Mouse (Mus musculus) E14TG2a.4 (cell line): ENCODE results near the gene Itpr1.

Experiments used
- CTCF ChIP-seq: conservative IDR thresholded peaks from 2 replicates; pipeline ENCODE4 v1.5.1; 2014; ENCODE audit warnings: low read length
- POU5F1 ChIP-seq: IDR thresholded peaks from 2 replicates; pipeline ENCODE4 v1.6.1; 2014; ENCODE audit warnings: low read length, borderline replicate concordance

DNA sequence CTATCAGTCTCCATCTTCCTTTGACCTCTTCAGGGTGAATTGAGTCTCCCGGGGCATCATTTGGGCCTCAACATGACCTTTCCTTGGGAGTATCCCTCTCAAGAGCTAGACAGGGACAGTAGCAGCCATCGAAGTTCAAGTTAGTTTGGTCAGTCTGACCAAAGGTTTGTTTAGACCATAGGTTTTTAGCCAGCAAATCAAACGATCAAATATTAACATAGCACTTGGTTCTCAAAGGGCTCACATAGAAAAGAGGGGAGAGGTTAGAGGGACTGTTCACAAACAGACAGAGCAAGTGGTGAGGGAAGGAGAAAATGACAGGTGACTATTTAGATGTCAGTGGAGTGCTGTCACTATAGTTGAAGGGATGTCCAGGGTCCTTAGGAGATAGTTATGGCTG lies 293.3 kb downstream of the Itpr1 start:
- no peak for TF ChIP-seq CTCF
- TF ChIP-seq POU5F1, result no peak
